Comparison of ENCODE assay signal across 13 mouse cellular contexts in genomic region chr12:43885596-43885995, GRCm38 (mm10).
"Had no signal": no experiment of that assay in that cellular context is flagged by ENCODE, and none has a peak within 500 bp of the region (broad histone marks: within the 10 kb centered on the region; RNA-seq: fewer than 3 reads in every experiment).

No protein-coding gene starts in this region.

- H3K4me2 ChIP-seq: limb, embryonic 12.5 days; liver, embryonic 11.5 days; liver, embryonic 15.5 days; lung, embryonic 15.5 days; neural tube, embryonic 12.5 days had no signal

- H3K4me3 ChIP-seq: limb, embryonic 12.5 days; liver, embryonic 15.5 days; lung, embryonic 15.5 days; neural tube, embryonic 12.5 days had no signal

- H3K4me1 ChIP-seq: limb, embryonic 12.5 days; liver, embryonic 15.5 days; lung, embryonic 15.5 days; neural tube, embryonic 12.5 days had no signal

- H3K27me3 ChIP-seq: limb, embryonic 12.5 days; liver, embryonic 15.5 days; lung, embryonic 15.5 days; neural tube, embryonic 12.5 days had no signal

- H3K9me3 ChIP-seq: limb, embryonic 12.5 days; liver, embryonic 15.5 days; lung, embryonic 15.5 days; neural tube, embryonic 12.5 days had no signal

- H3K9ac ChIP-seq: limb, embryonic 12.5 days; liver, embryonic 15.5 days; lung, embryonic 15.5 days; neural tube, embryonic 12.5 days had no signal

- H3K36me3 ChIP-seq: limb, embryonic 12.5 days; liver, embryonic 15.5 days; lung, embryonic 15.5 days; neural tube, embryonic 12.5 days had no signal

- DNase-seq: kidney, adult 18-20 months; kidney, postnatal 14 days; layer of hippocampus, adult 9-11 months; layer of hippocampus, postnatal 36 days; lung, postnatal 14 days; midbrain, embryonic 14.5 days; thymus, postnatal 4 days had no signal

- H3K27ac ChIP-seq: limb, embryonic 12.5 days; liver, embryonic 15.5 days; lung, embryonic 15.5 days; neural tube, embryonic 12.5 days; stomach, postnatal 0 days had no signal
